8 mouse cellular contexts compared by ENCODE assay signal in genomic region chr9:107950460-107951355, GRCm38 (mm10). TPM values are rescaled to one million over a fixed set of nuclear protein-coding genes. Genes with fewer than 3 reads are reported as not detected.
A peak's percentile ranks its signal among the peaks of the same experiment; 100 is the strongest.
DNase-seq lines count a peak whose midpoint lies in the region; ATAC-seq and TF ChIP-seq lines count a peak whose summit lies in the region.

No protein-coding gene starts in this region.

- H3K36me3 ChIP-seq in embryonic facial prominence, embryonic 15.5 days: no peaks in the 10 kb centered on the region
- peaks cover 8% of the 10 kb centered on the region; the same call in 1 of the 2 replicates for H3K36me3 ChIP-seq in limb, embryonic 13.5 days
- no peaks in the 10 kb centered on the region for H3K36me3 ChIP-seq in midbrain, embryonic 15.5 days (replicated peaks)

- 12% methylated on average over 45 of the region's 45 CpGs for WGBS in embryonic facial prominence, embryonic 15.5 days
- WGBS in limb, embryonic 13.5 days: 17% methylated on average over 45 of the region's 45 CpGs
- WGBS in midbrain, embryonic 15.5 days: 14% methylated on average over 45 of the region's 45 CpGs

- peak; percentile 90 for ATAC-seq in embryonic facial prominence, embryonic 15.5 days (ENCODE audit: insufficient number of reproducible peaks, low FRiP score, low TSS enrichment, low read depth)
- ATAC-seq in limb, embryonic 13.5 days (ENCODE audit: low FRiP score, low read depth): peak; percentile 90
- ATAC-seq in midbrain, embryonic 15.5 days (replicated peaks): peak; percentile 94

- peak overlapping the region; percentile 81 for H3K4me2 ChIP-seq in embryonic facial prominence, embryonic 15.5 days (replicated peaks)
- peak overlapping the region; percentile 84 for H3K4me2 ChIP-seq in limb, embryonic 13.5 days (replicated peaks)
- H3K4me2 ChIP-seq in midbrain, embryonic 15.5 days: peak overlapping the region; percentile 91

- H3K9ac ChIP-seq in embryonic facial prominence, embryonic 15.5 days: peak overlapping the region; percentile 43
- peak overlapping the region; percentile 71 for H3K9ac ChIP-seq in limb, embryonic 13.5 days
- H3K9ac ChIP-seq in midbrain, embryonic 15.5 days: peak overlapping the region; percentile 61

- H3K9me3 ChIP-seq in embryonic facial prominence, embryonic 15.5 days (replicated peaks): no peaks in the 10 kb centered on the region
- H3K9me3 ChIP-seq in limb, embryonic 13.5 days: no peaks in the 10 kb centered on the region
- no peaks in the 10 kb centered on the region for H3K9me3 ChIP-seq in midbrain, embryonic 15.5 days

- H3K4me1 ChIP-seq in bone marrow macrophage, adult 2 months (ENCODE audit: control insufficient read depth, insufficient read depth, low read length): peaks cover 8% of the 10 kb centered on the region
- H3K4me1 ChIP-seq in embryonic facial prominence, embryonic 15.5 days: peaks cover 20% of the 10 kb centered on the region
- H3K4me1 ChIP-seq in limb, embryonic 13.5 days: peaks cover 15% of the 10 kb centered on the region
- H3K4me1 ChIP-seq in midbrain, embryonic 15.5 days: peaks cover 15% of the 10 kb centered on the region

- 0 out of 2 replicates have a peak, but pooled peaks have one; percentile 33 for TF ChIP-seq POLR2A in bone marrow macrophage, adult 2 months (IDR thresholded peaks at IDR 0.05; ENCODE audit: borderline replicate concordance, low read depth, low read length)

- H3K4me3 ChIP-seq in bone marrow macrophage, adult 2 months (ENCODE audit: insufficient read depth, low read length): peak overlapping the region; percentile 89
- H3K4me3 ChIP-seq in embryonic facial prominence, embryonic 15.5 days (replicated peaks): peak overlapping the region; percentile 69
- peak overlapping the region; percentile 73 for H3K4me3 ChIP-seq in limb, embryonic 13.5 days
- peak overlapping the region; percentile 71 for H3K4me3 ChIP-seq in midbrain, embryonic 15.5 days

- no peaks in the 10 kb centered on the region for H3K27me3 ChIP-seq in embryonic facial prominence, embryonic 15.5 days
- H3K27me3 ChIP-seq in limb, embryonic 13.5 days: no peaks in the 10 kb centered on the region
- no peaks in the 10 kb centered on the region for H3K27me3 ChIP-seq in midbrain, embryonic 15.5 days (replicated peaks)

- peak; percentile 82 for DNase-seq in A20 (ENCODE audit: low read depth, low spot score)
- peak; percentile 89 to 92 for DNase-seq in heart, adult 9 months (ENCODE audit: low spot score in 2 of 2)
- DNase-seq in kidney, adult 9 months: peak; percentile 94
- peak; percentile 72 to 82 for DNase-seq in spleen, adult 18-20 months

- peak overlapping the region; percentile 31; the same call in 1 of the 2 replicates for H3K27ac ChIP-seq in bone marrow macrophage, adult 2 months (ENCODE audit: insufficient read depth, low read depth, low read length)
- H3K27ac ChIP-seq in embryonic facial prominence, embryonic 15.5 days (replicated peaks): peak overlapping the region; percentile 82
- H3K27ac ChIP-seq in limb, embryonic 13.5 days: peak overlapping the region; percentile 39; the same call in 1 of the 2 replicates
- H3K27ac ChIP-seq in midbrain, embryonic 15.5 days: peak overlapping the region; percentile 83

- no peak for TF ChIP-seq CTCF in bone marrow macrophage, adult 2 months (IDR thresholded peaks at IDR 0.05; ENCODE audit: low read depth, low read length)

RNA-seq across cellular contexts. Expression of gene Traip, which starts 0.8 kb away (rescaled TPM):
- polyA plus RNA-seq in bone marrow macrophage, adult 2 months (2012; ENCODE audit: insufficient read depth, insufficient read length, missing spikeins): 5.0 and 6.9 TPM in 2 replicates
- 16.6 and 18.7 TPM in 2 replicates for polyA plus RNA-seq in embryonic facial prominence, embryonic 15.5 days (2015; fragmentation: Nextera tagmentation; extraction: Ambion mirVana)
- polyA plus RNA-seq in limb, embryonic 13.5 days (2015; fragmentation: Nextera tagmentation; extraction: Ambion mirVana): 26.1 TPM in 2 replicates
- polyA plus RNA-seq in midbrain, embryonic 15.5 days (2015; fragmentation: Nextera tagmentation; extraction: Ambion mirVana): 10.1 and 10.2 TPM in 2 replicates

RNA-seq across cellular contexts. Expression of gene Camkv, which starts 15.2 kb away (rescaled TPM):
- not detected in 2 replicates for polyA plus RNA-seq in bone marrow macrophage, adult 2 months (2012; ENCODE audit: insufficient read depth, insufficient read length, missing spikeins)
- polyA plus RNA-seq in embryonic facial prominence, embryonic 15.5 days (2015; fragmentation: Nextera tagmentation; extraction: Ambion mirVana): 5.9 and 6.0 TPM in 2 replicates
- 9.8 and 10.0 TPM in 2 replicates for polyA plus RNA-seq in limb, embryonic 13.5 days (2015; fragmentation: Nextera tagmentation; extraction: Ambion mirVana)
- polyA plus RNA-seq in midbrain, embryonic 15.5 days (2015; fragmentation: Nextera tagmentation; extraction: Ambion mirVana): 66.7 and 67.3 TPM in 2 replicates

RNA-seq across cellular contexts. Expression of gene Actl11, which starts 22.4 kb away (rescaled TPM):
- polyA plus RNA-seq in bone marrow macrophage, adult 2 months (2012; ENCODE audit: insufficient read depth, insufficient read length, missing spikeins): not detected in 2 replicates
- polyA plus RNA-seq in embryonic facial prominence, embryonic 15.5 days (2015; fragmentation: Nextera tagmentation; extraction: Ambion mirVana): not detected in 2 replicates
- polyA plus RNA-seq in limb, embryonic 13.5 days (2015; fragmentation: Nextera tagmentation; extraction: Ambion mirVana): not detected in 2 replicates
- polyA plus RNA-seq in midbrain, embryonic 15.5 days (2015; fragmentation: Nextera tagmentation; extraction: Ambion mirVana): not detected in 2 replicates

RNA-seq across cellular contexts. Expression of gene Uba7, which starts 24.6 kb away (rescaled TPM):
- polyA plus RNA-seq in bone marrow macrophage, adult 2 months (2012; ENCODE audit: insufficient read depth, insufficient read length, missing spikeins): 157 and 173 TPM in 2 replicates
- polyA plus RNA-seq in embryonic facial prominence, embryonic 15.5 days (2015; fragmentation: Nextera tagmentation; extraction: Ambion mirVana): 22.4 and 28.0 TPM in 2 replicates
- 34.6 and 35.4 TPM in 2 replicates for polyA plus RNA-seq in limb, embryonic 13.5 days (2015; fragmentation: Nextera tagmentation; extraction: Ambion mirVana)
- 5.9 and 6.7 TPM in 2 replicates for polyA plus RNA-seq in midbrain, embryonic 15.5 days (2015; fragmentation: Nextera tagmentation; extraction: Ambion mirVana)

RNA-seq across cellular contexts. Expression of gene Gm20661, which starts 32.1 kb away (rescaled TPM):
- polyA plus RNA-seq in bone marrow macrophage, adult 2 months (2012; ENCODE audit: insufficient read depth, insufficient read length, missing spikeins): 1.3 TPM in 2 replicates
- polyA plus RNA-seq in embryonic facial prominence, embryonic 15.5 days (2015; fragmentation: Nextera tagmentation; extraction: Ambion mirVana): 6.4 and 6.9 TPM in 2 replicates
- polyA plus RNA-seq in limb, embryonic 13.5 days (2015; fragmentation: Nextera tagmentation; extraction: Ambion mirVana): 11.3 and 13.2 TPM in 2 replicates
- 0.88 and 1.6 TPM in 2 replicates for polyA plus RNA-seq in midbrain, embryonic 15.5 days (2015; fragmentation: Nextera tagmentation; extraction: Ambion mirVana)

Comparison
In these comparisons a context has a peak if more than half of its experiments do, and no peak if none do; other contexts are left out.
1. Peak in every context shown above with its lines: DNase-seq, ATAC-seq, H3K4me3 ChIP-seq and H3K27ac ChIP-seq.
2. H3K27ac ChIP-seq: peak in every context shown above with its lines; median percentile 83 in midbrain, embryonic 15.5 days; 82 in embryonic facial prominence, embryonic 15.5 days; 39 in limb, embryonic 13.5 days; 31 in bone marrow macrophage, adult 2 months.